Mouse (Mus musculus): ENCODE measurements around the gene Wdfy2. TPM values are rescaled to one million over a fixed set of nuclear protein-coding genes. Genes with fewer than 3 reads are reported as not detected.
"Not testable (repeated sequence)": the region's sequence is repeated elsewhere in the genome, so short reads cannot be mapped to it uniquely, and the experiment has no call there.

The Wdfy2 gene
- polyA plus RNA-seq, 3 experiments from 2014 or later: 5.0 to 6.7 (median 5.2) TPM

DNA sequence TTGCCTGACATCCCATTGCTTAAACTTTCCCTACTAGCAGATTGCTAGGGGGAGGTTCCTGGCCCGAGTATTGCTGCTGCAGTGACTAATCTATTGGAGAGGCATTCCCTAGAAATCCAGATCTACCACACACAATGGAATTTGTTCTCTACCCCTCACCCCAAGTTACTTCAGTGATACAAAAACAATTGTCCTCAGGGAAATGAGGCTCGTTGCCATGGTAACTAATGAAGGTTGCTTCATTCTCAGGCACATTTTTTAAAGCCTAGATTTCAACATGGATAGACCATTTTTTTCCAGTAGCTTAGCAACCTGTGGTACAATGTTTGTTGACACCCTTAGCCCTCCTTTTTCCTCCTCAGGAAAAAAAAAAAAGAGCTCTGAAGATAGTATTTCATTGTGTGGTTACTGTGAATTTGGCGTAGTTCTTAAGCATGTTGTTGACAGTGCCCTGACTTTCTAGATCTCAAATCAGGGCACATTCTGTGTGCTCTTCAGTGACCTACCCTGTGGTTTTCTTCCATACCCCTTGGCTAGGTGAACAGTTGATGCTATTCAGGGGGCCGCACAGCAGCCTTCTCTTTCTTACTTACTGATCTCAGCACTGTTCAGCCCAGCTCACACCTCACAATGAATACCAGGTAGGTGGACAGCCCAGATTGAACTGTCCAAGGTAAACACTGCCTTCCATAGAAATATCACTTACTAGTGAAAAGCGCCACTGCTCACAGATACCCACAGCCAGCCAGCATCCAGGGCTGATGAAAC is 42.8 kb downstream of the Wdfy2 start:
- no peak for ATAC-seq

DNA sequence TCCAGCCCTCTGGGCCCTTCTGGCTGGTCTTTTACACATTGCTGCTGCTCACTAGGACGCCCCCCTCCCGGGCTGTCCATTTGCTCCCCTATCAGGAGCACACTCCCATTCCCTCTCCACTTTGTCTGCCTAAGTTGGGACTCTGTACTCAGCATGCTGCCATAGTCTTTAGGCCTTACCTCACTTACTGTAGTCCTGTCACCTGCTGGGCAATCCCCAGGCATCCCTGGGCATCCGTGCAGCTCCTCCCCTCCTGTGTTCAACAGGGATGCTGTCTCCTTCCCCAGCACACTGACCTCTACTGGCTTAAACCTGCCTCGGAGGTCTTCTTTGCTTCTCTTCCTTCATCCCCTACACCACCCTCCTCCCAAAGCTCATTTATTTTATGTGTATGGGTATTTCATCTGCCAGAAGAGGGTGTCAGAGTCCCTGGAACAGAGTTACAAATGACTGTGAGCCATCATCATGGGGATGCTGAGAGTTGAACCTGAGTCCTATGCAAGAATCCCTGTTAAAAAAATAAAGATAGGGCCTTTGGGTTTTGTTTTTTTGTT is 44.7 kb downstream of the Wdfy2 start:
- no peak for ATAC-seq

DNA sequence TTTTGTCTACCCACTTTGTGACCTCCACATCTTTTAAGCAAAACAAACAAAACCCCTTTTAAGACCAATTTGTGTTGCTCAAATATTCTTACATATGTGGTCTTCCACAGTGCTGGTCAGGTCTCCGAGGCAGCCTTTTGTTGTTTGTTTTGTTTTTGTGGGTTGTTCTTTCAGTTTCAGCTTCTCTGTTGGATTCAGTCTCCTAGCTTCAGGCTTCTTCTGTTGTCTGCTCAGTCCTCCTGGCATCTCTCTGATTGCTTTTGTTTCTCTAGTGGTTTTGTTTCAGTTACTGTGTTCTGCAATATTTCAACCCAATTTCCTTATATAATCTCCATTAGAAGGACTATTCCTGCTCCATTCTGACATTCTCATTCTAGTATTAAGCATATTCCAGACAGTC is 46.1 kb downstream of the Wdfy2 start:
- no peak for ATAC-seq

DNA sequence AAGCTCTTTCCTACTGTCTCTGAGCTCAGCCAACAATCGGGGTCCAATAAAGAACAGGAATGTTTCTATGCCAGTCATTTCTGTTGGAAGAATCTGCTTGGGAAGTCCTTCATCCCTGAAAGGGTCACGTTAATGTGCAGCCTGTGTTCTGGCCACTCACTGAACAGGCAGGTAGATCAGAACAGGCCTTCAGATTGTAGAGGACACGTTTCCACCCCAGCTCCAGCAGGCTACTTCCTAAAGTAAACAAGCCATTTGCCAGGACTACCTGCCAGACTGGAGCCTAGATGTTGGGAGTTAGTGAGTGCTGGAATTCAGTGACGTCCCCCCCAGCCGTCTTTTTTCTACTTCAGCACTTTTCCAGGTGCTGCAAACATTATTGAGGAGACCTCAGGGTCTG is 46.7 kb downstream of the Wdfy2 start:
- no peak for ATAC-seq

DNA sequence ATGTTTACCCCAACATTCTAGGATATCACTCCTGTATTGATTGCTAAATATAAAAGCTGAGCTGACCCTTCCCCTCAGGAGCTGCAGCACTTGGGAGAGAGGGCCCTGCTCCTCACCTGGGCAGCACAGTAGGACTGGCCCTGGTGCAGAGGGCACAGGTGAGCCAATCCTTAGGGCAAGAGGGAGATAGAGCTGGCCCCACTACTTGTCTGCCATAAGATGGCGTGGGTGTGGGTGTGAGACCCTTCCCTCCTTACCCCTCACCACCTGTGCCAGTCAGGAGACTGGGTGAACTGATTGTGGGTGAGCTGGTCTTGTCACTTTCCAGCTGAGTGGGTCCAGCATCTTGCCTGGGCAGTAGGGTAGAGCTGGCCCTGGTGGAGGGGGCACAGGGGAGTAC is 47.2 kb downstream of the Wdfy2 start:
- no peak for ATAC-seq

DNA sequence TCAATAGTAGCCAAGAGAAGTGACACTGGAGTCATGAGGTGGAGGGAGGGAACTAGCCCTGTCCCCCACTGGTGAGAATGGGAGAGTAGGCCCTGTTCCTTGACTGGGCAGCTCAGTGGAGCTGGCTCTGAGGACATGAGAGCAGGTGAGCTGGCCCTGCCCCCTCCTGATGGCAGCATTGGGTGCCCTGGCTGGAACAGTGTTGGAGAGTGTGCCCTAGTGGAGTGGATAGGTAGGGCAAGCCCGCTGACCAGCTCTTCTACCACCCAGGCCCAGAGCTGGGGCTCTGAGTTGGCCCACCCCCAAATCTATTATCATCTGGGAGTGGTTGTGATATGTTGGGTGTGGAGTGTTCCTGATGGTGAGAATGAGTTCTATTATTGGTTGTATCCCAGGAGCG is 47.7 kb downstream of the Wdfy2 start:
- no peak for ATAC-seq

DNA sequence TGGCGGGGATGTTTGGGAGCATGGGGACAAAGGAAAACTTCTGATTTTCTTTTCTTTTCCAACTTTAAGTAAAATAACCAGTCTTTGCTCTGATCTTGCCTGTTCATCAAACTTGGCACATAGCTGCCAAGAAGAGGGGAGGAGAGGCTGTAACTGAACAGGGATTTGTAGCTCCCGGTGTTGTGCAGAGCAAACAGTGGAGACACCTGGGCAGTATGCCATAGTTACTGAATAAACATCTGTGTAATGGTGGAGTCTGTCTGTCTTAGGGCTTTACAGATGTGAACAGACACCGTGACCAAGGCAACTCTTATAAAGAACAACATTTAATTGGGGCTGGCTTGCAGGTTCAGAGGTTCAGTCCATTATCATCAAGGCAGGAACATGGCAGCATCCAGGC is 53.9 kb downstream of the Wdfy2 start:
- ATAC-seq: no peak

DNA sequence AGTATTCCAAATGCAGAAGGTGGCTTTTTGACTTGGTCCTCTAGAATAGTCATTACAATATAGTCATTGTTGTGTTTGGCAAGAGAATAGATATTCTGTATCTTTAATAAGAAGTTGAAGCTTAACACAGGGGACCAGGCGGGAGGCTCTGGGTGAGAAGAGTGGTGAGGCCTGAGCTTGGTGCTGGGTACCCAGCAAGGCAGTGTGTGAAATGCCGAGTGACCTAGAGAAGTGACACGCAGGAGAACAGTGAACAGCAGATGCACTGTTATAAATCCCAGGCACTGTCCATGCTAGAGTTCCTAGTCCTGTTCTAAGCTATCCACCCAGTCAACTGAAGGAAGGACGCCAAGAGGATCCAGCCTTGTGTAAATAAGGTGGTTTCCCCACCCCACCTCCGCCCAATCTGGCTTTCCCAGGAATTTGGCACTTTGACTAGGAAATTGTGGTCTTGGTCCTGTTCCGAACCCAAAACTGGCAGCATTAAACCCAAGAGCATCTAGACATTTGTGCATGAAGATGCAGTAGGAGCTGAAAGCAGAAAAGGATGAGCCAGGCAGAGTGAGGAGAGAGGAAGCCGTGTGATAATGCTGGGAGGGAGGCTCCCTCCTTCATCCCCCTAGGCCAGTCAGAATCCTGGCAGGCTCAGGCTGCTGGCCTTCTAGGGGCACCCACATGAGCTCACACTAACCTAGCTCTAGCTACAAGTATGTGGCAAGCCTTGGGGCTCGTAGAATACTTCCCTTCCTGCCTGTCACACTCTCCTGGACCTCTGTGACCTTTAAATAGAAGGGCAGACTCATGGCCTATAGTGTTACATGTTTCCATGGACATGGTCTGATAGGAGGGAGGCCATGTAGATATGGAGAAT is 55.5 kb downstream of the Wdfy2 start:
- no peak for ATAC-seq

DNA sequence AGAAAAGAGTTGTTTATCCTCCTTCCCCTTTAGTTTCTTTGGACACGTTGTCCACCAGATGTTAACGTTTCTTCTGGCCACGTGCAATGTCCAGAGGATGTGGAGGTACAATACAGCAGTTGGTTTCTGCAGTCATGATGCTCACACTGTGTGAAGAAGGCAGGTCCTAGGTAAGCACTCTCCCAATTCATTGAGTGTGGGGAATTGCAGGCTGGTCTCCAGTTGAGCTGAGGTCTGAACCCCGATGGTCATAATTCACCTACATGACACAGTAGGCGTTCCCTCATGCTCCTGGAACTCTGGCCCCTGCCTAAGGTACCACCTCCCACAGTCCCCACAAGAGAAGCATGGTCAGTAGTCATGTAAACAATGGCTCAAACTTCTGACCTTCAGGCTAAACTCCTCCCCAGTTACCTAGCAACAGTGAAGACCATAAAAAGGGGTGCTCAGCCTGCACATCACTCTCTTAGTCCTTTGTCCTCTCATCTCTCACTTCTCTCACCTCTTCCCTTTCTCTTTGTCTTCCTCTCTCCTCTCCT is 56.2 kb downstream of the Wdfy2 start:
- not testable (repeated sequence) for ATAC-seq

DNA sequence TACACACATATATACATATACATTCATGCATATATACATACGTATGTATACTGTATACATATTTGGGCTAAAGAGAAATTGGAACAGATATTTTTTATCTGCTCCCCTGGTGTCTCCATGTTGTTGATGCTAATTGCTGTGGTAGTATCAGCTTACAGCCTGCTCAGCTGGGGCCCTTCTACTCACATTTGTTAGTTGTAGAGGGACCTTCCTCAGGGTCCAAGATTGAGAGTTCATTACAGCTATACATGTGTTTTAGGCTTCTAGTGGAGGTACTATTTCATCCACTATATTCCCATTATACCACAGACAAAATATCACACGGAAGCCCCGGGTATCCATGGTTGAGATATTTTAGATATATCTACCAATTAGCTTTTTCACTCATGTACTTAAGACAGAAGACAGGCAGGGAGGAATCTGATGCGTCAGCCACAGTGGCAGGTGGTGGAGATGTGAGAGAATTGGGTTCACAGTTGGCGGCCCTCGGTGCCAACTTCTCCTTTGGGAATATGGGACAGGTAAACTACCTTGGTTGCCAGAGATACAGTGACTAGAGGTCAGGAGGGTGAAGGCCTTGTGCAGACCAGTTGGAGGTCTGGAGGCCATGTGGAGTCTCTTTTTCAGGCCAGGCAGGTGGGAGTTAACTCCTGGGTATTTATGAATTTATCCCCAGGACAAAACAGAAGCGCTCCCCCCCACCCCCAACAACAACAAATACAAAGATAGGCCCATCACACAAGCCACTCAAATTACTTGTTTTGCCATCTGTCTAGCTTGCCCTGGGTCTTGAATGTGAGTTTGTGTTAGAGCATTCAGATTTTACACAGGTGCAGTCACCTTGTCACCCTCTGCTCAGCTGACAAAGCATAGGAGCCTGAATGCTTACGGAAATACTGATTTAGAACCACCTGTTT is 57.7 kb downstream of the Wdfy2 start:
- ATAC-seq: no peak

DNA sequence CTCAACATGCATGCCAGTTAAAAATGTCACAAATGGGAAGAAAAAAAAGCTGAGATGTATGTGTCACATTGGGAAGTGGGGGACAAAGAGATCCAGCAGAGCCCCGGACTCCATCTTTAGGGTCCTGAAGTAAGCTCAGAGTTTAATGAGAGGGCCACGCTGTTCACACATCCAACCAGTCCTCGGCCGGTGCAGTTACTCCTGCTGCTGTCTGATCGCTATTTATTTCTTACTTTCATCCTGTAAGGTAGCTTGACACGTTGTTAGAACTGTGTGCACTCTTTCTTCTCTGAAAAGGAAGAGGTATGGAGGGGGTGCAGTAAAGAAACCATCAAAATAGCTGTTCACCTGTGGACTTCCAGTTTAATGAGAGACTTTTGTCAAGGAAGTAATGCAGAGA is 60.6 kb downstream of the Wdfy2 start:
- no peak for ATAC-seq

DNA sequence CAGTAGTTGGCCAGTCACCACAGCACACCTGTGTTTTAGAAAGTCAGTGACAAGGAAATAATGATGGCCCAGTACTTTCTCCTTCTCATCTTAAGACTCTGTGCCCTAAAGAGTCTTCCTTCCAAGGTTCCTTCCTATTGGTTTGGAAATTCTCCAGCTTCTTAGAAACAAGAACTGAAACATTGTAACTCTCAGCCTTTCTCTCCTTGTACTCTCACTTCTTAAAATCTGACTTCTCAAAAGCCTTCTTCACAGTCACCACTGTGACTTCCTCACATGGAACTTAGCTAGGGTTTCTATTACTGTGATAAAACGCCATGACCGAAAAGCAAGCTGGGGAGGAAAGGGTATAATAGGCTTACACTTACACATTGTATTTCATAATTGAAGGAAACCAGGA is 70.4 kb downstream of the Wdfy2 start:
- ATAC-seq: no peak

DNA sequence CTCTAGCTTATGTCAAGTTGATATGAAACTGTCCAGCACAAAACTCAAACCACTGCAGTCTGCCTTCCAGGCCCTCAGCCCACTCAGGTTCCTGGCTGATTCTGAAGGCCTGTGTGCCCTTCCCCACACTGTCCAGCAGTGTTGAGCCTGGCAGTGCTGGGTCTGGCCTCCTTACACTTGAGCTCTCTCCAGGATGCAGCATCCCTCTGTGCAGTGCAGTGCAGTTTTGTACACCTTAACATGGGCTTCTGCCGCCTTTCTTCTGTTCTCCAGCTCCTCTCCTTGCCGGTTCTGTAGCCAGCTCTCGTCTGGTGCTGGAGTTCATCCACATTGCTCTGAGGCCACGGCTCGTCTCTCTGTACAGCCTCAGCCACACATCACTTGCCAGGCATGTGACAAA is 71.1 kb downstream of the Wdfy2 start:
- ATAC-seq: no peak

DNA sequence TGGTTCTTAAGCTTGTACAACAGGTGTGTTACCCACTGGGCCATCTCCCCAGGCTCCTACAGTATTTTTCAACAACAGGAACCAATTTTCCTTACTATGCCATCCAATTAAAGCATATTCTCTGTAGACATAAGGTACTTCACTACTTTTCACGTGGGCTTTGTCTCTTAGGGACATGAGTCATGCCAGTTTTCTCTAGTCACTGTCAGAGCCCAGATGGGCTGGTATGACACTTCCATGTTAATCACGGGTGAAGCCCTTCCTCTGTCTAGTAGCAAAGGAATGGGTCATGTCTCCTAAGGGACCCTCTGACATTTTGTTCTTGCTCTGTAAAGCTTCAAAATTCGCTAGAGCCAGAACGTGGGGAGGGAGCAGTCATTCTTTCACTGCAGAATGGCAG is 73.4 kb downstream of the Wdfy2 start:
- no peak for ATAC-seq

DNA sequence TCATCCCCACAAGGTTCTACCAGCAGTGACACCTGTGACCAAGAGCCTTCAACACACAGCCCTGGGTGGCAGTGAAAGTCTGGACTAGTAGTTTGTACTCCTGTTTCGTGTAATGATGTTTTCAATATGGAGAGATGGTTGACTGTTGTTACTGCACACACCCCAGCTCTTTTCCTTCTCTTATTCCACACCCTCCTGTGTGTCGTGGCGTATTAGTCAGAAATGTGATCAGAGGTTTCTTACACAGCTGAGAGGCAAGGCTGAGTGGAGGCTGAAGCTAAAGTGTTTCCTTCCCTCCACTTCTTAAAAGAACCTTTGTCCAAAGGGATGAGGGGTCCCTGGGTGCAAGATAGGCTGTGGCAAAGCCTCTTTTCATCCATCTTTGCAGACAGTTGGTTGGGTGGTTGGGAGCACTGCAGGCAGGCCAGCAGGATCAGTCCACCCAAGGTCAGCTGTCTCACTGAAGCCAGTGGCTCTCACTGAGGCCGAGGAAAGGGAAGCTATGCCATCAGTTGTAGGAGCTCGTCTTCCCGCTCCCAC is 77.7 kb downstream of the Wdfy2 start:
- ATAC-seq: no peak

DNA sequence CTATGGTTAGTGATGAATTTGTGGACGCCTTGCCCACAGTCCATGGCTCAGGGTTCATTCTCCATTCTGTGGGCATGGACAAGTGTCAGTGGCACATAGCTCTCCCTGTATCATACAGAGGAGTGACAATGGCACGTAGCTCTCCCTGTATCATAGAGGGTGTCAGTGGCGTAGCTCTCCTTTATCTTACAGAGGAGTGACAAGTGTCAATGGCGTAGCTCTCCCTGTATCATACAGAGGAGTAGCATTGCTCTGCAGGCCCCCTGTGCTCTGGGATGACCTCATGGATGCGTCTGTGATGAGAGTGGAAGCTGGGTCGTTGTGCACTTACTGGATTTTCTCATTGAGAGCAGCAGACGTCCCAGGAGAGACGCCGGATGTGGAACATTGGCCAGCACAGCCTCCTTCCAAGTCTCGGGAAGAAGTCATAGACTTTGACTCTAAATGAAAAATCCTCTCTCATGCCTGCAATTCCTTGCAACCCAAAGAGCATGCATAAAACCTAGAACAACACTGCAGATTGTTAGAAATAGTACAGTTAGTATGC is 79.1 kb downstream of the Wdfy2 start:
- ATAC-seq: no peak

DNA sequence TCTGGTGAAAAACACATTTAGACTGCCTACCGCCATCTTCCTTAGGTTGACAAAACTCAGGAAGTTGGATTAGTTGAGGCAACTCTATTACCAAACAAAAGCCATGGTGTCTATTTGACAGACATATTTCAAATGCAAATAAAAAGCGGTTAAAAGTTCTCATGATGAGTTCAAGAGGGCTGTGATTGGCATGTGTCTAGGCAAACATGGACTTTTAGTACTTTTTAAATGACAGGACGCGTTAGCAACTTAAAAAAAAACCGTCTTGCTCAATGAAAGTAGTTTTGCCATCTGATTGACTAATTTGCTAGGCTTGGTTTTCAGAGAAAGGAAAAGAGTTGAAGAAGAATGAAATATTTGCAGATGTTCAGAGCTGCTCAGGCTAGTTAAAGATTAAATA is 83.9 kb downstream of the Wdfy2 start:
- no peak for ATAC-seq

DNA sequence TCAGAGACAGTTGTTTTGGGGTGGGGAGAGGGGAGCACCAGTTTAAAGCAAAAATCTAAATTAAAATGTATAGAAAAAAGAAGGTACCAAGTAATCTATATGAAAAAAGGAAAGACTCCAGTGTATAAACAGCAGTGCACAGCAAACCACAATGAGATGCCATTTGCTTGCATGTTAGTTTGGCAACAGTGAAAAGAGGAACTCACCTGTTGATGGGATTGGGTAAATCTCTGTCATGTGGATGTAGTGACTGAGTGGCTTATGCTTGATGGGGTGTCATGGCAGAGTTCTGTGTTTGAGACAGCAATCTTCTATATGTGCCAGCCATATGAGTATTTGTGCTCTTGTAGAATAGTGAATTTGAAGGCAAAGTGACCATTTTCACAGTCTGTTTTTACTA is 85.2 kb downstream of the Wdfy2 start:
- ATAC-seq: no peak

DNA sequence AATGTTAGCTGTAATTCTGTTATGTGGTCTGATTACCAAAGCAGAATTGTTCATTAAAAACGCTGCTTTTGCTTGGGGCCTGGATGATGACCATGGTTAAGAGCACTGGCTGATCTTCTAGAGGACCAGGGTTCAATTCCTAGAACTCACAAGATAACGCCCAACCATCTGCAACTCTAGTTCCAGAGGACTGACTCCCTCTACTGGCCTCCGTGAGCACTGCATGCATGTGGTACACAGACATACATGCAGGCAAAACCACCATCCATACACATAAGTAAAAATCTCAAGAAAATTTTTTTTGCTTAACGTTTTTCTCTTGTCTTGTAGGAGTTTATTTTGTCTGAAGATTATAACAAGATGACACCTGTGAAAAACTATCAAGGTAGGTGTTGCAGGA is 87.3 kb downstream of the Wdfy2 start:
- ATAC-seq: no peak

DNA sequence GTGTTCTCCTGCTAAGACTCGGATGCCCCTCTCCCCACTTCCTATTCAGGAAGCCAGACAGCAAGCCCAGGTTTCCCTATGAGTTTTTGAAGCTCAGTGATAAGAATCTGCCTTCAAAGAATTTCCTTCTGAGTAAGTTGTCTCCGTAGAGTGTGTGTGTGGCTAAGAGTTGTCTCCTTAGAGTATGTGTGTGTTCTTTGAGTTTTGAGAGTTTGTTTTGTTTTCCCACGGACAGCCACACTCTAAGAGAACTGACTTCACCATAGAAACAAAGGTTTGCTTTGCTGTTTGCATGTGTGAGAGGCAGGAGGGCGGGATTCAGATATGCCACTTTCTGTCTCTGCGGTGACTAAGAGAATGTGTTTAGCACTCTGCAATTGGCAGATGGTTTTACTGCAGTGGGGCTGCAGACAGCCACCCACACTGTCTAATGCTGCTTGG is 90.6 kb downstream of the Wdfy2 start:
- peak; percentile 70 for ATAC-seq

DNA sequence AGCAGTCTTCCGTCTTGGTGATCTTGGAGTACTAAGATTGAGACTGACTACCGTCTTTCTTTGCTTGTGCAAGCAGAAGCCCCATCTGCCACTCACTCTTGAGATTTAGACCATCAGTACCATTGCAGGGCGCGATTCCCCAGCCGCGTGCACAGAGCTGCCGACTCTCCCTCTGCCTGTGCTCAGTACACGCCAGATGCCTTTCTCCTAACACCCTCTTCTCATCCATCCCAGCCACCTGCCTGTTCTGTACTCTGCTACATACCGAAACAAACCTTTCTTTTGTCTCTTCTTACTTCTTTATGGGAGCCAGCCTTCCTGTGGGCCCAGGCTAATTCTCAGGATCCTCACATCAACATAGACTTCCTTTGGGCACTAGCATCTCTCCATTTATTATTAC is 97.9 kb downstream of the Wdfy2 start:
- ATAC-seq: no peak

Measured in inflammation-experienced regulatory T-cells, adult 6 months (primary cell).